Mouse (Mus musculus) G1E (cell line): ENCODE data around the gene Pbld2.

Experiments
- CTCF ChIP-seq: IDR thresholded peaks from 2 replicates; pipeline ENCODE4 v1.5.1; 2012; ENCODE audit warnings: low read depth, low read length, inconsistent platforms, mixed read lengths
- GATA1 ChIP-seq: IDR thresholded peaks from 2 replicates; pipeline ENCODE4 v1.6.1; 2012; ENCODE audit warnings: borderline replicate concordance, low read length, inconsistent platforms, mixed read lengths
- GATA2 ChIP-seq: IDR thresholded peaks from 2 replicates; pipeline ENCODE4 v1.6.1; 2012; ENCODE audit warnings: low read depth, low read length, inconsistent platforms, borderline replicate concordance
- POLR2AphosphoS5 ChIP-seq: IDR thresholded peaks from 2 replicates; pipeline ENCODE4 v1.6.1; 2012; ENCODE audit warnings: low read depth, low read length, inconsistent platforms; ENCODE audit not compliant: insufficient replicate concordance
- TAL1 ChIP-seq: conservative IDR thresholded peaks from 2 replicates; pipeline ENCODE4 v1.6.1; 2012; ENCODE audit warnings: low read depth, low read length, inconsistent platforms, mixed read lengths

GRCm38 (mm10) chr10:63089103-63089757, 65.1 kb downstream of the Pbld2 start:
- TF ChIP-seq CTCF (no peak), GATA1 (no peak), GATA2 (no peak), POLR2AphosphoS5 (no peak), TAL1 (no peak)
